Mouse (Mus musculus): ENCODE data around the gene Epn1.

Gene Epn1

DNA sequence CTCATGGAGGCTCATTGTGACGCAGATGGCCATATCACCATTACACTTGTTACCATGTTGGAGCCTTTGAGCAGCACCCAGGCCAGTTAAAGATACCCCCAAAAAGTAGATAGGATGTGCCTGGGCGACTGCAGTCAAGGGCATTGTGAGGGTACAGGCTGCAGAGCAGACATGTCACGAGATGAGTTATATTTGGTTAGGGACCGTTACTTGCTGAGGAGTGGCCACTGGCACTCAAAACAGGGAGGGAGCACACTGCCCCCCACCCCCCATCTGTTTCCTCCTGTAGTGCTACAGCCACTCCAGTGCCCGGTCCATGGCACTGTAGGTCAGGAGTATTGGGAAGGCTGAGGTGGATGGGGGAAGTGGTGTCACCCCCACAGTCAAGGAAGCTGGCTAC is 18.7 kb downstream of the Epn1 start:
- DNase-seq, result no peak

DNA sequence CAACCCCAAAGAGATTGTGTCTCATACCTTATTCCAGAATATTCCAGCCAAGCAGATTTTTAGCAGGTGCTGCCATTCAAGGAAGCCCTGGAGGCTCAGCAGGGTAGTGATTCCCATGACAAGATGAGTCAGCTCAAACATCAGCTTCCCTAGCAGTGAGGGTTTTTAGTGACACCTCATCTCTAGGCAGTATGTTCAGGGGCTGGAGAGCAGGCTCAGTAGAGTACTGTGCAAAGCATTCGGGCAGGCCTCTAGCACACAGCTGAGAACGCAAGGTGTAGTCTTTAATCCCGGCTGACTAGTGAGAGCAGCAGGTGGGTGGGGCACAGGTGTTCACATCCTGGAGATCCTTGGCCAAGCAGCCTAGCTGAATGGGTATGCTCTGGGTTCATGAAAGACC is 19.8 kb downstream of the Epn1 start:
- no peak for DNase-seq

DNA sequence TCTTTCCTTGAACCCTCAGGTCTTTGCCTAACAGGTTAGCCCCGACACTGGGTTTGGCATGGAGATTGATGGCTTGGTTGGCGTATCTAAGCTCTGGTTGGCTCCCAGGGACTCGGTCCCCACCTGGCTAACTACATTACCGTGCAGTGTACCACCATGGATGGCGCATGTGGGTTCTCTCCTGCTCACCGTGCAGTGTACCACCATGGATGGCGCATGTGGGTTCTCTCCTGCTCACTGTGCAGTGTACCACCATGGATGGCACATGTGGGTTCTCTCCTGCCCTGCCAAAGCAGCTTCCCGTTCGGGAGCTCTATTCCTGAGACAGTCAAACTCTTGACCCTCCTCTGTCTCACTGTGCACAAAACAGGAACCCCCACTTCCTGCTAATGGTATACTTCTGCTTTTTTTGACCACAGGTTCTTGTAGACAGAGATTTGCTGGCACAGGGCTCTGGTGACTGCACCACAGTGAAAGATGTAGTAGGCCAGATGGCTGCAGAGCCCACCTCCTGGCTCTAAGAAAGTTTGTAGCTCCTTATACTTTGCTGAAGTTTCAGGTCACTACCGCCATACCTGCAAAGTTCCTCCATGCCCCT is 21.1 kb downstream of the Epn1 start:
- DNase-seq, result no peak

DNA sequence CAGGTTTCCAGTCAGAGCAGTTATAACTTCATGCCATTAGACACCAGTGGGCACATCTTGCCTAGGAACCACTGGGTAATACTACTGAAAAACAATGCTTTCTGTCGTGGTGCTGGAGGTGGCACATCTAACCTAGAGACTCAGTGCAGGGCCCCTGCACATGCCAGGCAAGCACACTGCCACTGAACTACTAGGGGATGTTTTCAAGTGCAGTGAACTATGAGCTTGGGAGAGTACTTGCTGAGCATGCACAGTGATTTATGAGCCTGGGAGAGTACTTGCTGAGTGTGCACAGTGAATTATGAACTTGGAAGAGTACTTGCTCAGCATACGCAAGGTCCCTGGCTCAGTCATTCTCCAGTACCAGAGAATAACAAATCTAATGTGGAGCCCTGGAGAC is 22.5 kb downstream of the Epn1 start:
- DNase-seq, result no peak

DNA sequence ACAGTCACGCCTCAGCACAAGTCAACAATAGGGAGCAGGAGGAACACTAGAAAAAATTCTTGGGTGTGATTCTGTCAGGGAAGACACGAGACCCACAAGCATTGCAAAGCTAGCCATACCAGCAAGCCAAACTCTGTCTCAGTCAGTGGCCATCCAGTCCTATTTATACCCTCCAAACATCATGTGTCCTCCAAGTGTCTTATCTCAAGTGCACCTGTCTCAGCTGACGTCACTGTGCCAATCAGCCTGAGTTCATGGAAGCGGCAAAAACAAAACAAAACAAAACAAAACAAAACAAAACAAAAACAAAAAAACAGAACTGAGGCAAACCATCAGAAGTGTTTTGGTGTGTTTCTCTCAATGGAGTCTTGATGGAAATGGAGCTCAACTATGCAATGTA is 28.2 kb downstream of the Epn1 start:
- DNase-seq, result no peak

DNA sequence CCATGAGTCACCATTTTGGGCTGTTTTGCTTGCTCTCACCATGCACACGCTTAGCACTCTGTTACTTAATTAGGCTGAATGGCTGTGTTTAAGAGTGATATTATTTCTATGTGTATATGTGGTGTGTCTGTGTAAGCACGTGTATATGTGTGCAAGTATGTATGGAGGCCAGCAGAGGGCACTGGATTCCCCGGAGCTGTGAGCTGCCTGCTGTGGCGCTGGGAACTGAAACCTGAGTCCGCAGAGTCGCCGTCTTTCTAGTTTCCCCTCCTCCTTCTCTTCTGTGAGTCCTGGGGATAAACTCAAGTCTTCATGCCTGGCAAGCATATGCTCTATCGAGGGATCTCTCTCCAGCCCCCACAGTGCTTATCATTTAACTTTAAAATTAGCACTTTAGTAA is 29.3 kb downstream of the Epn1 start:
- no peak for DNase-seq

DNA sequence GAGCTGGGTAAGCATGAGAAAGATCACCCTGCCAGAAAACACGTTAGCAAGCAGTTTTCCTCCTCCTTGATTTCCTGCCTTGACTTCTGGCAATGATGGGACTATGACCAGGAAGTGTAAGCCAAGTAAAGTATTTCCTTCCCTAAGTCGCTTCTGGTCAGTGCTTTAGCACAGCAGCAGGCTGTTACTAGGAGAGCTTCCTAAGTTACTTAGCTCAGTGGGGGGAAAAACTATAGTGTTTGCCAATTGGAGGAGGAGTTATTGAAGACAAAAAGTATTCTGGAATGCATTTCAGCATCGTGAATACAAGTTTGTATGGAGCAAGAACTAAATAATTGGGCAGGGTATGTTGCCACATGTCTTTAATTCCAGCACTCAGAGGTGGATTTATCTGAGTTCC is 32.7 kb downstream of the Epn1 start:
- no peak for DNase-seq

DNA sequence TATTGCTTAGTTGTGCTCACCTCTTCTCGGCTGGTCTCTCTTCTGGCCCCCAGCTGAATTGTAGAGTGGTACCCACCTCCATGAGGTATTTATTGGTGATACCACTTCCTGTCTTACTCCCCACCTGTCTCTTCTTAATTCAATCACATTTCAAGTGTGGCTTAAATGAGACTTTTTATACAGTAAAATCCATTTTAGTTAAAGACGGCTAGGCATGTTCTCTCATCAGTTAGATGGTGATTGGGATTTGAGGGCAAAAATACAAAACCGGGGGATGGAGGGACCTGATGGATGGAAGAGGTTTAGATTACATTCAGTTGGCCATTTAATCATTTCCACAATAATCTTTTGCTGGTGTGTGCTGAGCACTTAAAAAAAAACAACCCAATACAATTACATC is 36.8 kb downstream of the Epn1 start, which contains the start of gene Rfpl4:
TSS of gene Rfpl4 (minus strand) at position 101 of the 400 bp plus-strand sequence.
- no peak for DNase-seq

DNA sequence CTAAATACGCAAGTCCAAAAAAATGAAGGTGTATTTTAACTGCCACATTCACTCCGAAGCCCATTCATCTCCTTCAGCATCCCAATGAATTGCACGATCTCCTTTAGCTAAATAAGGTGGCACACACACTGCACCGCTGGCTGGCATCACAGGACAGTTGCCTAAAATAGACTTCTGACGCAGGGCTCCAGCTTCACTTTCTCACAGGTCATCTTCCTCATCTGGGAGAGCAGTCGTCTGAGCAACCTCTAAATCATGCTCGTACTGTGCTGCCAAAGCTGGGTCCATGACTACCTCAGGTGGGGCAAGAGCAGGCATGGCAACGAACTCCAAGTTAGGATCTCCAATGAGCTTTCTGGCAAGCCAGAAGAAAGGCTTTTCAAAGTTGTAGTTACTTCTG is 45.0 kb downstream of the Epn1 start:
- no peak for DNase-seq

DNA sequence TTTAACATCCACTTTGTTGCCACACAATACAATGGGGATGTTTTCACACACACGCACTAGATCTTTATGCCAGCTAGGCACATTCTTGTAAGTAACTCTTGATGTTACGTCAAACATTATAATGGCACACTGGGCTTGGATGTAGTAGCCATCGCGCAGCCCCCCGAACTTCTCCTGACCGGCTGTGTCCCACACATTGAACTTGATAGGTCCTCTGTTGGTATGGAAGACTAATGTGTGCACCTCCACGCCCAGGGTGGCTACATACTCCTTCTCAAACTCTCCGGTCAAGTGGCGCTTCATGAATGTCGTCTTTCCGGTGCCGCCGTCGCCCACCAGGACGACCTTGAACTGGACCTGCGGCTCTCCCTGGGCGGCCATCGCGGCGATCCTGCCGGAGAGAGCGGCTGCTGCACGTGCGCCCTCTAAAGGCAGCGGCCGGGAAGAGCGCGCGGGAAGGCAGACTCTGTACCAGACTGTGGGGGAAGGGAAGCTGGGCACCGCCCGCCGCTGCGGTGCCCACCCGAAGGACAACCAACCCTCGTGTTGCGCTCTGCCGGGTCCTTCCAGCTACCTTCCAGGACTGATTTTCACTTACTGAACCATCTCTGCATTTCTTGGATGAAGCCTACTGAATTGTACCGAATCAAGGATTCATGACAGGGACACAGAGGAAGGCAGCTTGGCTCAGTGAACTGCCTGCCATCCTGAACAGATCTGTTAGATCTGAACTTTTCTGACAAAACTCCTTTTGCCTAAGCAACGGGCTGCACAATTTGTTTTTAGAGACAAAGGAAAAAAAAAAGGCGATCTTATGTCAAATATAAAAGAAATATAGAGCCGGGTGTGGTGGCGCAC is 45.7 kb downstream of the Epn1 start, which contains the start of gene Rasl2-9:
TSS of gene Rasl2-9 (minus strand) at position 402 of the 858 bp plus-strand sequence.
- DNase-seq, result peak; percentile 84

Data from right cerebral cortex, postnatal 14 days (tissue).